Mouse (Mus musculus): Measurements from ENCODE around the gene Gm11559.
"Not testable (repeated sequence)": the region's sequence is repeated elsewhere in the genome, so short reads cannot be mapped to it uniquely, and the experiment has no call there.

Gene Gm11559

GRCm38 (mm10) chr11:99864176-99864575 is at the start of gene Gm11559:
Gm11559 (plus strand) TSS chr11:99864476.
- DNase-seq (ENCODE audit: low read depth, low spot score) = not testable (repeated sequence)

- DNase-seq (ENCODE audit: low read depth, low spot score) = not testable (repeated sequence)
Measured at GRCm38 (mm10) chr11:99815566-99815965, 48.7 kb upstream of the Gm11559 start, which contains the start of gene Gm11564. Gm11564 (minus strand) TSS chr11:99815666.

- DNase-seq (ENCODE audit: low read depth, low spot score) = no peak
Measured at GRCm38 (mm10) chr11:99837966-99838365, 26.3 kb upstream of the Gm11559 start, which contains the start of gene 2300003K06Rik. 2300003K06Rik (minus strand) TSS chr11:99838066.

GRCm38 (mm10) chr11:99842185-99842584 is 22.1 kb upstream of the Gm11559 start:
- no peak for DNase-seq (ENCODE audit: low read depth, low spot score)

GRCm38 (mm10) chr11:99846746-99847145 is 17.5 kb upstream of the Gm11559 start:
- DNase-seq (ENCODE audit: low read depth, low spot score) = no peak

- DNase-seq (ENCODE audit: low read depth, low spot score) = no peak
Measured at GRCm38 (mm10) chr11:99851508-99851907, 12.8 kb upstream of the Gm11559 start, which contains the start of gene Krtap4-16. Krtap4-16 (minus strand) TSS chr11:99851608.

GRCm38 (mm10) chr11:99854121-99854520 is 10.2 kb upstream of the Gm11559 start:
- DNase-seq (ENCODE audit: low read depth, low spot score) = no peak

- no peak for DNase-seq (ENCODE audit: low read depth, low spot score)
Measured at GRCm38 (mm10) chr11:99857617-99858016, 6.7 kb upstream of the Gm11559 start, which contains the start of gene Gm11568. Gm11568 (plus strand) TSS chr11:99857917.

- DNase-seq (ENCODE audit: low read depth, low spot score) = no peak
Measured at GRCm38 (mm10) chr11:99858761-99859160, 5.5 kb upstream of the Gm11559 start.

GRCm38 (mm10) chr11:99873089-99873488 is 8.8 kb downstream of the Gm11559 start, which contains the start of gene Krtap9-1:
Krtap9-1 (plus strand) TSS chr11:99873389.
- DNase-seq (ENCODE audit: low read depth, low spot score) = not testable (repeated sequence)

- not testable (repeated sequence) for DNase-seq (ENCODE audit: low read depth, low spot score)
Measured at GRCm38 (mm10) chr11:99878887-99879286, 14.6 kb downstream of the Gm11559 start, which contains the start of gene Gm11567. Gm11567 (plus strand) TSS chr11:99879187.

GRCm38 (mm10) chr11:99907620-99908019 is 43.3 kb downstream of the Gm11559 start, which contains the start of gene Krtap31-1:
Krtap31-1 (plus strand) TSS chr11:99907920.
- no peak for DNase-seq (ENCODE audit: low read depth, low spot score)

GRCm38 (mm10) chr11:99914451-99914850 is 50.2 kb downstream of the Gm11559 start, which contains the start of gene Gm11565:
Gm11565 (plus strand) TSS chr11:99914751.
- no peak for DNase-seq (ENCODE audit: low read depth, low spot score)

Measured in WW6 (cell line).